Mouse (Mus musculus) lung, postnatal 10 days (tissue): ENCODE data around the gene Polr3g.
"Not testable (repeated sequence)": the region's sequence is repeated elsewhere in the genome, so short reads cannot be mapped to it uniquely, and the experiment has no call there.

Source experiments
- DNase-seq: peaks from one replicate; pipeline ENCODE4 v3.0.0; 2021

Gene Polr3g

DNA sequence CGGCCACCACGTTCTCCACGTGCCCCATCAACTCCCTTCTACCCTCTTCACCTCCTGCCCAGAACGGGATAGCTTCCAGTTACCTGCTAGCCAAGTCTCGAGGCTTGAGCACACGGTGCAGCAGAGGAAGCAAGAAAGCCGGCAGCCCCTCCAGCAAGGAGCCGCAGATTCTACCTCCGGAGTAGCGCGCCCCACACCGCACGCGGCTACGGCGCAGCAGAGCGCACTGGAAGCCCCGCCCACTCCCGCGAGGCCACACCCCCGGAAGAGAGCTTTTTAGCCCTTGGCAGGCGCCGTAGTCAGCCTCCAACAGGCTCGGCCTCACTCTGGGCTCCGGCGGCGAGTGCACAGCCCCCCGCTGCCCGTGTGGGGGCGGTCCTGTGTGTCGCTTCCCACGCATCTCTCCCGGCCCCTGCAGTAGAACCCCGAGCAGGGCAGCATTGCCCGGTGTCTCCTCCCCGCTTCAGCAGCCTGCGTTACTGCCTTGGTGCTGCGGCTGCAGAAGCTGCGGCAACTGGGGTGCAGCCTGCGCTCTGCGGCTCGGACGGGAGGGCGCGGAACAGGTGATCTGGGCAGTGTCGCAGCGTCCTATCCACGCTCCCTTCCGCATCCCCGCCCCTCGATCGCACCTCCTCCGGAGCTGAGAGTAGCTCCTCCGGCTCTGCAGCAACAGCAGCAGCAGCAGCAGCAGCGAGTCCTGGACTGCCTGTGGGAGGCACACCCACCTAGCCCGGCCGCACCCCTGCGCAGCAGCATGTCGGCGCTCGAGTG, at the start of gene Polr3g, which contains the start of gene Mblac2:
TSS of gene Polr3g (minus strand) at position 239 of the 771 bp plus-strand sequence.
TSS of gene Mblac2 (plus strand) at position 567 of the 771 bp plus-strand sequence.
- DNase-seq = peak; percentile 97

DNA sequence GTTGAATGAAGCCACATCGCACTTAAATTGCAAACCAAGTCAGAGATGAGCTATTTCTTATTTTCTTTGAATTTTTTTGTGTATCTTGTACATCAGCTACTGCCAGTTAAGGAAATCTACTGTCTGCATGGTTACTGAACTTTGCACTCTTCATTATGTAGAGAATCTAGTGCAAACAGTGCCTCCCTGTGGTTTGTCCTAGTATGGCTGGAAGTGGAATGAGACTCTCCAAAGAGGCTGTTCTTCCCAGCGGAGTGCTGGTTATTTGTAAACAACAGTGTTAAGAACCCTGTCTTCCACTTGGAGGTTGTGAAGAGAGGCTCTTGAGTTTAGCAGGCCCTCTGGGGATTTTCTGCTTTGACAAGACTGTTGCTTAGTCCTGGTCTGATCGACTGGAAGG, 49.6 kb upstream of the Polr3g start:
- DNase-seq = peak; percentile 58

DNA sequence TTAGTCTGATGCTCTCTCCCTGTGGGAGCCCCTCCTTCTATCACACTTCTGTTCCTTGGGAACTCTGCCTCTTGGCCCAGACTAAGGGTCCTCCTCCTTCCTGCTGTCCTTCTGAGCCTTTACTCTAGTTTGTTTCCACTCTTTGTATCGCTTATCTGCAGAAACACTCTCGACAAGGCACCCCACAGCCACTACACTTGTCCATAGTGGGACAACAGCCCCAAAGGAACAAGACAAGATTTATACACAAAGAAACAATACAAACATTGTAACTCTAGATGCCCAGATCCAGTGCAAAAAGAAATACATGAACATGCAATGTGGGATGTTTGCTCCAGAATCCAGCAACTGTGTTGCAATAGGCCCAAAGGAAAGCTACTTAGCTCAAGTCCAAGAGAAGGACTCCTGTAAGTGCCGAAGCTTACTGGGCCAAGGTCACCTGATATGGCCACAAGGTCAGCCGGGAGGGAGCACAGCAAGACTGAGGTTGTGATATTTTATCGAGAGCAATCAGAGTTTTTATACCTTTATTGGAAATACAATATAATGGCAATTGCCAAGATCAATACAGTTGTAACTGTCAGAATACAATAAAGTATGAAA, 46.3 kb upstream of the Polr3g start:
- peak; percentile 6 for DNase-seq

DNA sequence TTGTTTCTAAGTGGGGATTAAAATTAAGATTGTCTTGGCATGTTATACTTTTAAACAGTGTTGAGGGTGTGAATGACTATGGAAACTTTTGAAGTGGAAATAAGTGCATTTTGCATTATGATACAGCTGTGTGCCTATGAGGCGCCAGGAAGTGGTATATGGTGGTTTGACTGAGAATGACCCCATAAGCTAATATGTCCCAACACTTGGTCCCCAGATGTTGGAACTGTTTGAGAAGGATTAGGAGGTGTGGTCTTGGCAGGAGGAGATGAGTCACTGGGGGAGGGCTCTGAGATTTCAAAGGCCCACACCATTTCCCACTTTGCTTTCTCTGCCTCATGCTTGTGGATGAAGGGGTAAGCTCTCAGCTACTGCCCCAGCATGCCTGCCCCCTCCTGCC, 44.5 kb upstream of the Polr3g start:
- no peak for DNase-seq

DNA sequence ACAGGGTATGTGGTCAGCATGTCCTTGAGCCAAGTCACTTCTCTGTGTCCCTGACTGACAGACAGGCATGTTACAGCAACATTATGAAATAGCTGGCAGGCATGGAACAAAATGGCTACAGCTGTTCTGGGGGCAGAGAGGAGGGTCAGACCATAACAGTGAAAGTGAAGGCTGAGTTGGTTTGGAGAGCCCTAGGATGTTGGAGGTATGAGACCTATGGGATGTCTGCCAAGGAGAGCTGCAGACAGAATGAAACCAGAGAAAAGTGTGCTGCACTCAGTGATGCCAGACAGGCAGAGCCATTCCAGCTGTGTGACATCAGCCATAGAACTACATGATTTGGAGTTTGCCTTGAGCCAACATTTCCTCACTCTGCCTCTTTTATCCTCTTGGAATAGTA, 44.1 kb upstream of the Polr3g start:
- peak; percentile 7 for DNase-seq

DNA sequence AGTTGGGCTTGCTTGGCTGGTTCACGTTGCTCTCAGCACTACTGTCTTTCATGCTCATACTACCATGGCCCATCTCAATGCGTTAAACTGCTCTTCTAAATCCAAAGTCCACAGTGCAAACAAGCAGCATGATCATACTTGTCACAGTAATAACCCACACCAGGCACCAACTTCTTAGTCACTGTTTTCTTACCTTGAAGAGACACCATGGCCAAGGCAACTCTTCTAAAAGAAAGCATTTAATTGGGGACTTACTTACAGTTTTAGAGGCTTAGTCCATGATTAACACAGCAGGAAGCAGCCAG, 33.2 kb upstream of the Polr3g start:
- DNase-seq = no peak

DNA sequence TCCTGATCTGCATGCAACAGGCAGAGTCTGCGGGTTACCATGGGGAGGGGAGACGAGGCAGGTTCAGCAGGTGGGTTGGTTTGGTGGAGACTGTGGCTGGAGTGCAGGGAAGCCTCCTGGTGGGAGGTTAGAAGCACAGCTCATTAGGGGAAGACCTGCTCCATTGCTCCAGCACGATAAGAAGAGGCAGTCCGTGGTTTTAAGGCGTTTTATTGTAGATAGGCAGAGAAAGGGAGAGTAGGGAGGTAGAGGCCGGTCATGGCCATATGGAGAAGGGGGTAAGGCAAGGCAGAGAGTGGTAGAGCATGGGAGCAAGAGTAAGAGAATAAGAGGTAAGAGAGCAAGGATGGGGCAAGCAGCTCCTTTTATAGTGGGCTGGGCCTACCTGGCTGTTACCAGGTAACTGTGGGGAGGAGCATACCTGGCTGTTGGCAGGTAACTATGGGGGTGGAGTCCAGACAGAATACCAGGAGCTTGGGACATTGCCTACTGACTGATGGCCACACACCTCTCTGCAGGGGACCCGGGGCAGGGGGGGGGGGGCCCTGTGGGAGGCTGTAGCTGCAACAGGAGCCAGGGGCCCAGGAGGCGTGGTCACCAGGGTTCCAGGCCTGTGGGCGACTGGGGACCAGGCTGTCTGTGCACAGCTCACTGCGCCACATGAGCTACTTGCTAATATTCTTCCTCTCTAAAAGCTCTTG, 32.7 kb upstream of the Polr3g start:
- DNase-seq = no peak

DNA sequence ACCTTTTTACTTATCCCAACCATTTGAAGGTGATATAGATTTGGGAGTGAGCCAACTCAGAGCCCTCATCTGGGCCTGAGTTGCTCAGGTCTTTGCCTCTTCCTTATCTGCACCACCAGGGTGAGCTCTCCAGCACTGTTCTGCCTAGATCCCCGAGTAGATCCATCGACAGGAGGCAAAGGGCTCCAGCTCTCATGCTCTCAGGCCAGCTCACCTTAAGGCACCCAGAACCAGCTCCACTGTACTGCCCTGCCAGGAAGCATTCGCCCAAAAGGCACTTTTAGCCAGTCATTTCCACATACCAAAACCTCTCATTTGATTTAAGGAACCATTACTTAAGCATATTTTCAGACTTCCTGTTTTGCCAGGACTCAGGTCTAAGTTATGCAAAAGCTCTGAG, 30.1 kb upstream of the Polr3g start:
- no peak for DNase-seq

DNA sequence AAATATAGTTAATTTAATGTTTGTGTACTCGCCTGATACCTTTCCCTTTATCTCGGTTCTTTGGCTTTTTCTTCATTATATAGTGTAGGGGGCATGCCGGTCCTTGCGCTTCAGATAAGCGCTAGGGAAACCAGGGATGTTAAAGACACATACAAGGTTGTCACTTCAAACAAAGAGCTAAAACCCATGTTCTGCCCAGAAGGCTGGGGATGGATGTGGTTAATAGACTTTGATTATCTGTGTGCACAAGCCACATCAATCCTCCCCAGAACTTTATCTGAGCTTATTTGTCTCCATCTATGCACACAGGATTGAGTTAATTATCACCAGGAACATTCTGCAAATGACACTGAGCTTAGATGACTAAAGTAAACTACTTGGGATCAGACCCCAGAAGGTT, 25.8 kb upstream of the Polr3g start:
- DNase-seq = no peak

DNA sequence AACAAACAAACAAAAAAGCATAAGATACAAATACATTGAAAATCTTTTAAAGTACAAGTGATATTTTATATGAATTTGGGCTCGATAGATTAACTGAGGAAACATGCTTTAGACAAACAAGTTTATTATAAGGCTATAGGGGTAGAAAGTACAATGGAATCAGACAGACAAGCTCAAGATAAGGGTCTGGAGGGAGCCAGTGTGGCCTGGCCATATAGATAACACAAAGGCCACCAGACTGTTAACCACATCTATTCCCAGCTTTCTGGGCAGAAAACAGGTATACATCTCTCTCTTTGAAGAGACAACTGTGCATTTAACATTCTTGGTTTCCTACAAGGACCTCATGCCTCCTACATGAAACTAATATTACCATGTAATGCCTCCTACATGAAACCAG, 19.5 kb upstream of the Polr3g start:
- no peak for DNase-seq

DNA sequence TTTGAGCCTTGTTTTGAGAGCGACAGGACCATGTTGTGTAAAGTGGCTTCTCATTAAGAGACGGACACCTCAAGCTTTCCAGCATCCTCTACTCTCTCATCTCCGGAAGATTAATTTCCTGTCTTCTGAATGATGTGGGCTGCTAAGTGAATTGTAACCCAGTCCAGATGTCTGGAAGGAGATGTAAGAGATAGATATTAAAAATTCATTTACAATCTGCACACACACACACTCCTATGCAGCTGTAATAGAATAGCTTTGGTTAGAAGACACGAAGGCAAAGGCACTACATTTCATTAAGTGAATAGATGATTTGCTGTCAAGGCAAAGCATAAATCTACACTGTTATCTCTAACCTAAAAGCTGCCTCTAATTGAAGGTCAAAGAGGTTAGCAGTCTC, 18.3 kb upstream of the Polr3g start:
- DNase-seq = no peak

DNA sequence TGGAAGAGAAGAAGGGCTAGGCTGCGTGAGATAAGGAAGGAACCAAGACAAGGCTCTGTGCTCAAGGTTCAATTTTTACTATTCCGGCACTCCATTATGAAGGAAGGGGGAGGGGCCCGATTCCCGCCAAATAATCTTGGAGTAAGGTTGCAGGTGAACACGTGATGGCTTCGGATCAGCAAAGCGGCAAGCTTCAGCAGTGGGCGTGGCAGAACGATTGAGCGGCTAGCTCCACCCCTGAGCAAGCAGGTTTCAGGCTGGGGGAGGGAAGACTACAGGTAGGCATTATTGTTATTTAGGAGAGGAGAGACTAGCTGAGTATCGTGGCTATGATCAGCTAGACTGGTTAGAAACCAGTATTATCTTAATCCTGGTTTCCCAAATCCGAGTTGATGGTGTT, 17.3 kb upstream of the Polr3g start:
- DNase-seq = not testable (repeated sequence)

DNA sequence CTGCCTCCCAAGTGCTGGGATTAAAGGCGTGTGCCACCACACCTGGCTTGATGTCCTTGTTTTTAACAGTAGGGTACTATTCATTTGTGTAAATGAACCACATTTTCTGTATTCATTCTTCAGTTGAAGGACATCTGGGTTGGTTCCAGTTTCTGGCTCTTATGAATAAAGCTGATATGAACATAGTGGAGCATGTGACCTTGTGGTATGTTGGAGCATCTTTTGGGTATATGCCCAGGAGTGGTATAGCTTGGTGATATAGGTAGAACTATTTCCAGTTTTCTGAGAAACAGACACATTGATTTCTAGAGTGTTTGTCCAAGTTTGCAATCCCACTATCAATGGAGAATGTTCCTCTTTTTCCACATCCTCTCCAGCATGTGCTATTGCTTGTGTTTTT, 3.1 kb upstream of the Polr3g start:
- no peak for DNase-seq

DNA sequence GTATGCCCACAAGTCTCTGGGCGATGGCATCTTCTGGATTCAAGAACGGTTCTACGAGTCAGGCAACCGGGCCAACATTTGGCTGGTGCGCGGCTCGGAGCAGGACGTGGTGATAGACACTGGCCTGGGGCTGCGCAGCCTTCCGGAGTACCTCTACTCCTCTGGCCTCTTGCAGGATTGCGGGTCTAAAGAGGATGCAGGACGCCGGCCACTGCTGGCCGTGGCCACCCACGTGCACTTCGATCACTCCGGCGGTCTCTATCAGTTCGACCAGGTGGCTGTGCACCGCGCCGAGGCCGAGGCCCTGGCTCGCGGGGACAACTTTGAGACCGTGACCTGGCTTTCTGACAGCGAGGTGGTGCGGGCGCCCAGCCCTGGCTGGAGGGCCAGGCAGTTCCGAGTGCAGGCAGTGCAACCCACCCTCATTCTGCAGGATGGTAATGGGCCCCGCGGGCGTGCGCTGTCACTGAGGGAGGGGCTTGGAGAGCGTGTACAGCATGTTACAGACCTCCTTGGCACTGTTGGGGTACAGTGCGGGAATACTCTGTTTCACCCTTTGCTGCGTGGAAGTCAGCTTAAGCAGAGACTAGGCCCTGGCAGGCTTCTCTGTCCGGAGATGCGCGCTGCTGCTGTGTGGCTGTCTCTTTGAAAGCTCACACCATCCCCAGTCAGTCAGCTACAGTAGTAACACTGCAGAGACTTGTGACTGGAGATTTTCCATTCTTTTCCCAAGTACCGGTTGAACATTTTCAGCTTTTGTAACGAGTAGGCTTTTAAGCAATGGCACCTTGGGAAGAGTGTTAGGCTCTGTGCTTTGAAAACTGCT, 946 bp upstream of the Polr3g start:
- no peak for DNase-seq

DNA sequence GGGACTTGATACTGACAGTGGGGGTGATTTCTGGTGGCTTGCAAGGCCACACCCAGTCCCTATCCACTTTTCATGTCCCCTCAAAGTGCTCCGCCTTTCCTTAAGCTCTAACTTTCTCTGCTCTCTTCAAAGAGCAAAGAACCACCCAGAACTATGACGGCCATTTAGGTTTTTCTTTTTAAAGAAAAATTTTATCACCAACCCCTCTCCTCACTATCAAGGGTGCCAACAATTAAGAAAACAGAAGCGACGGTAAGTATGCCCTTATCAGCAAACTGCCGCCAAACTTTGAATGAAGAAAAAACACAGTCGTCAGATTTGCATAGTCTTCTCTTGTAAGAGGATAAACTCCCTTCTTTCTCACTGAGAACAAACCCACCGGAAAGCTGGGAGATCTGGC, 547 bp downstream of the Polr3g start:
- no peak for DNase-seq

DNA sequence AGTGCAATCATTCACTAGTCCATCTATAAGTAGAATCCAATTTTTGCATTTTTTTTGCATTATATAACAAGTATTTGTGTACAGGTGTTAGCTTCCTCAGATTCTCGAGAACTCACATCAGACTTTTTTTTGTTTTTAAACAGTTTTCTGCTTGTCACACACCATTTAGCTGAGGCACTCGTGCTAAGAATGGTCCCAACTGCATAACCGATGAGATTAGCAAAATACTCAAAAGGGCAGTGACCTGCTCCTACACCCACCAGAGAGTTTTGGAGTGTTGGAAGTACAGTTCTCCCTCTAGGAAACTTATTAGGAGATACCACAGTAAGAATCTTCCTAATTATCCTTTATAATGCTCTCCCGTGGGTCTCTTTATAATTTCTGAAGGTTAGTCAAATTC, 1.0 kb downstream of the Polr3g start:
- no peak for DNase-seq

DNA sequence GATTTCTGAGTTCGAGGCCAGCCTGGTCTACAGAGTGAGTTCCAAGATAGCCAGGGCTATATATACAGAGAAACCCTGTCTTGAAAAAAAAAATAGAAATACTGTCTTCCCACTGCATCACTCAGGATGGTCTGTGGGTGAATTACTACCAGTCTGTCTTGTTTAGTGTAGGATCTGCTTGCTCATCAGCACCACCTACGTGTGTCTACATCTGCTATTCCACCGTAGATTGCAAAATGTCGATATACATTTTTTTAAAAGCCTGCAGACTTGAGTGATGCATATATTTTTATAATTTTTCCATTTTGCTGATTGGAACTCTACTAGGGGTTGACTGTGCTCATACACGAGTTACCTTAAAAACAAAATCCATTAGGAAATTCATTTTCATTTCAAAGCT, 4.5 kb downstream of the Polr3g start:
- DNase-seq = no peak

DNA sequence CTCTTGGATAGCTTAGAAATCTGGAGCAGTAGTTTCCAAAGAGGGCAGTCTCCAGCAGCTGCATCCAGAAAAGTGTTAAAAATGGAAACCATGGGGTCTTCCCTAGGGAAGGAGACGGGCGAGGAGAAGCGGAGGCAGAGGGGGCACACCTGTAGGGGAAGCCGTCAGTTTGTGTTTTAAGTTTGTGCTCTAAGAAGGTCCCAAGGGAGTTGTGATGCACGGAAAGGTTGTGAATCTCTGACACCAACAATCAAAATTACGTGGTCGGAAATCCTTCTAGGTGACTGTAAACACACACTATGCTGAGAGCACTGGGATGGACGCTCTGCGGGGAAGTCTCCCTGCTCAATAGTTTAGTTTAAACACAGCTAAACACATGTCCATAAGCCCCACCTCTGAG, 7.2 kb downstream of the Polr3g start:
- DNase-seq = no peak

DNA sequence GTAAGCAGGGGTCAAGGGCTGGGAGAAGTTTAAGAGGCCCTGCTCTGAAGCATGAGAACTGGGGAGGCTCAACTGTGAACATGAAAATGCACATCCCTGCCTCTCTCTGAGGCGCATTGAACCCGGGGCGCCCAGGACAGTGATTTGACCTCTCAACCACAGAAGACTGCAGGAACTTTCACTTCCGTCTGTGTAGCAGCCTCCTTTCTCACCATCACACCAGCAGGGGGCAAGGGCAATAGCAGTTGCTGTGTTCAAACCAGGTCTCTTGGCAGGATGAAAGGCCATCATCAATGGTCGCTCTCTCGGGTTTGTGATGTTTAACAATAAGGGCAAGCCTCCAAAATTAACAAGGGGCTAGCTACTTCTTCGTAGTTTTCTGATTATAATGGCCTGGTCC, 7.7 kb downstream of the Polr3g start:
- no peak for DNase-seq

DNA sequence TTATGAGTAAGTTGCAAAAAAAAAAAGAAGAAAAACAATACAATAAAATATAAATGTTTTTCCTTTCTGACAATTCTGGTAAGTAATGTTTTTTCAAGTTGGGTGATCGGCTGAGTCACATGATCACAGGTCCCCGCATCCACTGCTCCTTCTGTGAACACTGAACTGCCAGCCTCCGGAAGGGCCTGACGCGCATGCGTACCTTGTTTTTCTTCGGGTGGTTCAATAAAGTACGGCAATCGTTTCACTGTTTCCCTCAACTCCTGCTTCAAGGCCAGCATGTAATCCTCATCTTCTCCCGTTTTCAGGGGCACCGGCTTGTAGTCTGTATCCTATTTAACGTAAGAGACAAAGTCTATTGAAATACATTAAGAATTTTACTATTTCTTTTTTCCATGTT, 16.4 kb downstream of the Polr3g start:
- DNase-seq = no peak

DNA sequence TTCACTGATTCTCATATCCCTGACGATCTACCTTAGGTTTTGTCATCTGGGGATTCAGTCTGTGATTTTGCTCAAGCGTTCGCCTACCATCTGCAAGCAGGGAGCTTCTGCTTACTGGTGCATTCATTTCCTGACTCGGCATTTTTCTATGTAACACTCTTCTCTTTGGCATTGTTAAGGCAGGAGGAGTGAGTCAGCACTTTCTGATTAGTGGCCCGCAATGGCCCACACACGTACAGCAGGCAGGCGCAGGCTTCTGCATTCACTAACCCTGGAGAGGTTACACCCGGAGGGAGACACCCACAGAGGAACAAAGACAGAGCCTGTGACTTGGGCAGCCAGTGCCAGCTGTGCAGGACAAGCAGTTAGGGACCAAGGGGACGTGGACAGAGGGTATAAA, 19.2 kb downstream of the Polr3g start:
- no peak for DNase-seq

DNA sequence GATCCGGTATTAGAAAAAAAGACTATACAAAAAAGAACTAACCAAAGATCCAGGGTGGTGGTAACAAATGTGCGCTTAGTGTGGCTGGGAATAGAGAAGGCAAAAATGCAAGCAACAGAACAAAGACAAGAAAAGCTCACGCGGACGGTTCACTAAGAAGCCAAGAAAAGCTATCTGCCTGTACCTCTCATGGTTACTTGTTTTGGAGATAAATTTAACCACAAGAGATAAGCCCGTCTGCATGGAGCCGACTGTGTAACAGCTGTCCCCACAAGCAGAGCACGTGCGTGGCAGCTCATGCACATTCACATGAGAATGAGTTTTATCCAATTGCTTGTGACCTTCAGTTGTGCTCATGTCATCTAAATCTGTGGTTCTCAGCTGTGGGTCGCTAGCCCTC, 20.3 kb downstream of the Polr3g start:
- no peak for DNase-seq

DNA sequence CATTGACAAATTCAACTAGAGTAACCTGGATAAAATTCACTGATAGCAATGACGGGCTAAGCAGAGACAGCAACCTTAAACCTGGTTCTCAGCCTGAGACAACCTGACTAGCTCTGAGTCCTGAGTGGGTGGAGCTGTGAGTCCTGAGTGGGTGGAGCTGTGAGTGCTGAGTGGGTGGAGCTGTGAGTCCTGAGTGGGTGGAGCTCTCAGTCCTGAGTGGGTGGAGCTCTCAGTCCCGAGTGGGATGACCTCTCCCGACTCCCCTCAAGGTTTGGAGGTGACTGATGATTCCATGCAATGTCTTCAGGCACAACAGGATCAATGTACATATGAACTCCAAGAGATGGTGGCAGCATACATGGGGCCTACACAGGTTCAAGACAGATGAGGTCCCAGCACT, 21.2 kb downstream of the Polr3g start:
- no peak for DNase-seq

DNA sequence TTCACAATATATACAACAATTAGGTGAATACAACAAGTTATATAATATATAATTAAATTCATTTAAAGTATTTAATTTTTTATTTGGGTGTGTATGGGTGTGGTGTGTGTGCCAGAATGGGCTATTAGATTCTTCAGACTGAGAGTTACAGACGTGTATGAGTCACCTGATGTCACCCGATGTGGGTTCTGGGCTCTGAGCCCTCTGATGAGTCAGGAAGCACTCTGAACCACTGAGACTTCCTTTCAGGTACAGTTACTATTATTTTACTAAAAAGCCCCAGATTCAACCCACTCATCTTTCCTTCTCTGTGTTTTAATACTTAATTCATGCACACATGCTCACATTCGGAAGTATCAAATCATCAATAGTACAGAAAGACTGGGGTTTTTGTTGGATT, 25.9 kb downstream of the Polr3g start:
- DNase-seq = no peak
